Mouse (Mus musculus) kidney, embryonic 14.5 days (tissue): Measurements from ENCODE around the gene Olfr800. TPM values are rescaled to one million over a fixed set of nuclear protein-coding genes. Genes with fewer than 3 reads are reported as not detected.

Source experiments
- ATAC-seq: fragments of 200-750 bp; cut with Nextera tagmentation; 2 replicates; pipeline ENCODE4 v1.8.0; 2017; ENCODE audit warnings: moderate number of reproducible peaks, mild to moderate bottlenecking, moderate TSS enrichment, moderate library complexity; ENCODE audit not compliant: low FRiP score, low TSS enrichment
- H3K27ac ChIP-seq: fragments of 300-500 bp; sonication (generic); 2 replicates; pipeline ENCODE4 v1.5.1; 2014; ENCODE audit warnings: low read depth, mild to moderate bottlenecking, low read length, moderate library complexity, mixed read lengths
- H3K27me3 ChIP-seq: fragments of 300-500 bp; sonication (generic); 2 replicates; pipeline ENCODE4 v1.6.1; 2014; ENCODE audit warnings: mild to moderate bottlenecking, low read length; ENCODE audit not compliant: control insufficient read depth, insufficient read depth
- H3K36me3 ChIP-seq: fragments of 300-500 bp; sonication (generic); 2 replicates; pipeline ENCODE4 v1.6.1; 2014; ENCODE audit warnings: low read length, mixed read lengths; ENCODE audit not compliant: control insufficient read depth, insufficient read depth
- H3K4me1 ChIP-seq: fragments of 300-500 bp; sonication (generic); 2 replicates; pipeline ENCODE4 v1.6.1; 2014; ENCODE audit warnings: low read length, mixed read lengths; ENCODE audit not compliant: control insufficient read depth, insufficient read depth
- H3K4me2 ChIP-seq: fragments of 300-500 bp; sonication (generic); replicated peaks from 2 replicates; pipeline ENCODE4 v1.6.1; 2014; ENCODE audit warnings: low read depth, mild to moderate bottlenecking, low read length
- H3K4me3 ChIP-seq: fragments of 300-500 bp; sonication (generic); 2 replicates; pipeline ENCODE4 v1.5.1; 2014; ENCODE audit warnings: mild to moderate bottlenecking, low read length
- H3K9ac ChIP-seq: fragments of 300-500 bp; sonication (generic); 2 replicates; pipeline ENCODE4 v1.6.1; 2014; ENCODE audit warnings: low read depth, mild to moderate bottlenecking, low read length, moderate library complexity
- H3K9me3 ChIP-seq: fragments of 300-500 bp; sonication (generic); 2 replicates; pipeline ENCODE4 v1.6.1; 2016; ENCODE audit warnings: low read length; ENCODE audit not compliant: control insufficient read depth
- WGBS: fragments of 180-500 bp; shearing (Covaris S2); extraction: QIAGEN DNeasy Blood & Tissue Kit; methylation state at CpG from one replicate; pipeline ENCODE4 v1.1.7; 2014; 5-methylcytosine and 5-hydroxymethylcytosine counted together
- polyA plus RNA-seq: library from polyadenylated mRNA; unstranded; fragments of >200 nt; fragmentation: Nextera tagmentation; extraction: Ambion mirVana; gene quantifications from 2 replicates; pipeline ENCODE4 v1.2.1, GENCODE M21; 2014

Gene Olfr800
- polyA plus RNA-seq, 1 experiment from 2014 or later, result not detected

GRCm38 (mm10) chr10:129694186-129694585 is 36.7 kb downstream of the Olfr800 start, which contains the start of gene Olfr803:
TSS of gene Olfr803 (minus strand) at chr10:129694286.
- H3K36me3 ChIP-seq, result no peaks in the 10 kb centered on the region
- no peak within 1 kb of the TSS for H3K4me3 ChIP-seq
- no peak for ATAC-seq
- no peaks in the 10 kb centered on the region for H3K9me3 ChIP-seq
- H3K27ac ChIP-seq, result no peak within 1 kb of the TSS
- H3K9ac ChIP-seq, result no peak within 1 kb of the TSS
- H3K4me1 ChIP-seq, result no peaks in the 10 kb centered on the region
- H3K27me3 ChIP-seq, result no peaks in the 10 kb centered on the region
- H3K4me2 ChIP-seq, result no peak within 1 kb of the TSS
- WGBS, result 81% methylated on average over 2 of the region's 2 CpGs

- H3K9me3 ChIP-seq, result no peaks in the 10 kb centered on the region
- ATAC-seq, result no peak
- H3K36me3 ChIP-seq, result no peaks in the 10 kb centered on the region
- H3K4me3 ChIP-seq, result no peak within 1 kb of the TSS
- H3K4me2 ChIP-seq, result no peak within 1 kb of the TSS
- no peaks in the 10 kb centered on the region for H3K27me3 ChIP-seq
- no peaks in the 10 kb centered on the region for H3K4me1 ChIP-seq
- no peak within 1 kb of the TSS for H3K27ac ChIP-seq
- H3K9ac ChIP-seq, result no peak within 1 kb of the TSS
Observed at GRCm38 (mm10) chr10:129702910-129703309, 45.4 kb downstream of the Olfr800 start, which contains the start of gene Olfr804. TSS of gene Olfr804 (plus strand) at chr10:129703210.

Other genes with a start within 250 kb of the Olfr800 start
- not detected in 2 replicates for gene Olfr786, start 230.4 kb upstream of the Olfr800 start, polyA plus RNA-seq
- gene Olfr787, start 195.8 kb upstream of the Olfr800 start, polyA plus RNA-seq, result not detected in 2 replicates
- not detected in 2 replicates for gene Olfr788, start 186.7 kb upstream of the Olfr800 start, polyA plus RNA-seq
- not detected in 2 replicates for gene Olfr789, start 172.9 kb upstream of the Olfr800 start, polyA plus RNA-seq
- not detected in 2 replicates for gene Olfr790, start 159.2 kb upstream of the Olfr800 start, polyA plus RNA-seq
- not detected in 2 replicates for gene Olfr791, start 135.9 kb upstream of the Olfr800 start, polyA plus RNA-seq
- not detected in 2 replicates for gene Olfr792, start 118.5 kb upstream of the Olfr800 start, polyA plus RNA-seq
- not detected in 2 replicates for gene Olfr794, start 90.0 kb upstream of the Olfr800 start, polyA plus RNA-seq
- not detected in 2 replicates for gene Olfr796, start 45.1 kb upstream of the Olfr800 start, polyA plus RNA-seq
- not detected in 2 replicates for gene Olfr798, start 29.8 kb upstream of the Olfr800 start, polyA plus RNA-seq
- gene Olfr799, start 20.2 kb upstream of the Olfr800 start, polyA plus RNA-seq, result not detected in 2 replicates
- gene Olfr801, start 16.2 kb downstream of the Olfr800 start, polyA plus RNA-seq, result not detected in 2 replicates
- gene Olfr802, start 30.5 kb downstream of the Olfr800 start, polyA plus RNA-seq, result 0.04 TPM in 1 of 2 replicates, not detected in the other
- gene Olfr803, start 36.6 kb downstream of the Olfr800 start, polyA plus RNA-seq, result not detected in 2 replicates
- not detected in 2 replicates for gene Olfr804, start 45.5 kb downstream of the Olfr800 start, polyA plus RNA-seq
- gene Olfr805, start 71.7 kb downstream of the Olfr800 start, polyA plus RNA-seq, result not detected in 2 replicates
- gene Olfr806, start 84.2 kb downstream of the Olfr800 start, polyA plus RNA-seq, result not detected in 2 replicates
- not detected in 2 replicates for gene Olfr807, start 100.1 kb downstream of the Olfr800 start, polyA plus RNA-seq
- not detected in 2 replicates for gene Olfr808, start 107.8 kb downstream of the Olfr800 start, polyA plus RNA-seq
- not detected in 2 replicates for gene Olfr809, start 116.9 kb downstream of the Olfr800 start, polyA plus RNA-seq
- gene Olfr810, start 137.2 kb downstream of the Olfr800 start, polyA plus RNA-seq, result not detected in 2 replicates
- not detected in 2 replicates for gene Olfr811, start 146.7 kb downstream of the Olfr800 start, polyA plus RNA-seq
- not detected in 2 replicates for gene Olfr812, start 188.4 kb downstream of the Olfr800 start, polyA plus RNA-seq
- gene Olfr813, start 197.7 kb downstream of the Olfr800 start, polyA plus RNA-seq, result not detected in 2 replicates
- gene Olfr814, start 222.2 kb downstream of the Olfr800 start, polyA plus RNA-seq, result not detected in 2 replicates
- gene Olfr815, start 248.2 kb downstream of the Olfr800 start, polyA plus RNA-seq, result not detected in 2 replicates